ENCODE assay signal across 26 mouse cellular contexts in the genomic region with DNA sequence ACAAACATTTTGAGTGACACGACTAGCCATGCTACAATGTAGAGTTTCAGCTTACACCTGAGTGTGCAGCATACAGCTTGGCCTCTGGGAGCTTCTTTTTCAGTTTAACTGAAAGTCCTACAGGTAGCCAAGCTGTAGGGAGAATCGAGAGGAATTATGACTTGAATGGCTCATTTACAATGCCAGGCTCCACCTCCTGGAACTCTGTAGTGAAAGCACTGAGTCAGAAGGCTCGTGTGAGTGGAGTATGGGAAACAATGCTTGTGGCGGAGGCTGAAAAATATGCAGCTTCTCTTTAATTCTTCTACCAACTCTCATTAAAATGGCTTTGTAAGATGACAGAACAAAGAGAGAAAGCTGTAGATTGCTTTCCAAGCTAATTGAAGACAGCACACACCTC.
"Had no signal": no experiment of that assay in that cellular context is flagged by ENCODE, and none has a peak within 500 bp of the region (broad histone marks: within the 10 kb centered on the region; RNA-seq: fewer than 3 reads in every experiment).

No protein-coding gene starts in this region.

- H3K4me2 ChIP-seq: heart, embryonic 11.5 days; heart, embryonic 13.5 days; heart, embryonic 15.5 days; hindbrain, embryonic 13.5 days; hindbrain, embryonic 15.5 days; limb, embryonic 13.5 days; limb, embryonic 15.5 days; liver, embryonic 12.5 days had no signal

- H3K27me3 ChIP-seq: heart, embryonic 13.5 days; heart, embryonic 15.5 days; hindbrain, embryonic 13.5 days; hindbrain, embryonic 15.5 days; limb, embryonic 13.5 days; limb, embryonic 15.5 days; liver, embryonic 12.5 days had no signal

- H3K27ac ChIP-seq: heart, adult 2 months; heart, embryonic 13.5 days; heart, embryonic 15.5 days; hindbrain, embryonic 13.5 days; hindbrain, embryonic 15.5 days; hindbrain, postnatal 0 days; kidney, postnatal 0 days; limb, embryonic 13.5 days; limb, embryonic 15.5 days; liver, embryonic 12.5 days; liver, embryonic 14.5 days had no signal

- H3K9ac ChIP-seq: heart, embryonic 13.5 days; heart, embryonic 15.5 days; hindbrain, embryonic 13.5 days; hindbrain, embryonic 15.5 days; limb, embryonic 13.5 days; limb, embryonic 15.5 days; liver, embryonic 12.5 days; liver, embryonic 14.5 days had no signal

- DNase-seq: gastrocnemius, postnatal 14 days; gastrocnemius, postnatal 36 days; heart, adult 11 months; heart, adult 2 months; heart, postnatal 14 days; heart, postnatal 36 days; kidney, adult 11 months; kidney, adult 2 months; kidney, adult 9 months; kidney, postnatal 14 days; kidney, postnatal 36 days; layer of hippocampus, adult 9-11 months; layer of hippocampus, postnatal 36 days; left cerebral cortex, postnatal 4 days had no signal

- H3K4me3 ChIP-seq: heart, adult 2 months; heart, embryonic 13.5 days; heart, embryonic 15.5 days; hindbrain, embryonic 13.5 days; hindbrain, embryonic 15.5 days; limb, embryonic 13.5 days; limb, embryonic 15.5 days; liver, embryonic 12.5 days had no signal

- ATAC-seq: hindbrain, postnatal 0 days; intestine, embryonic 16.5 days; liver, embryonic 12.5 days had no signal

- H3K4me1 ChIP-seq: heart, embryonic 13.5 days; heart, embryonic 15.5 days; limb, embryonic 15.5 days; liver, embryonic 12.5 days had no signal

- H3K9me3 ChIP-seq: heart, embryonic 13.5 days; heart, embryonic 15.5 days; hindbrain, embryonic 13.5 days; hindbrain, embryonic 15.5 days; limb, embryonic 13.5 days; limb, embryonic 15.5 days; liver, embryonic 12.5 days had no signal

- H3K36me3 ChIP-seq: heart, embryonic 13.5 days; heart, embryonic 15.5 days; hindbrain, embryonic 13.5 days; hindbrain, embryonic 15.5 days; limb, embryonic 13.5 days; limb, embryonic 15.5 days; liver, embryonic 12.5 days had no signal
